Mouse (Mus musculus): ENCODE data around the gene Epas1.

DNA sequence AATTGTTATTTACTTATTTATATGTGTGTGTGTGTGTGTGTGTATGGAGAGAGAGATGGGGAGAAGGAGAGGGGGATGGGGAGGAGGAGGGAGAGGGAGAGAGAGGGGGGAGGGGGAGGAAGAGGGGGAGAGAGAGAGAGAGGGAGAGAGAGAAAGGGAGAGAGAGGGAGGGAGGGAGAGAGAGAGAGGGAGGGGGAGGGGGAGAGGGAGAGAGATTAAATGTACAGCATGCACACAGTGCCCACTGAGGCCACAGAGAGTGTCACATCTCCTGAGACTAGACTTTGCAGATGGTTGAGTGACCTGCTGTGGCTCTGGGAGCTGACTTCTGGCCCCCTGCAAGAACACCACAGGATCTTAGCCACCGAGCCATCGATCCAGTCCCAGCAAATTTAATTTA lies 98.3 kb downstream of the Epas1 start:
- TF ChIP-seq POU5F1 (IDR thresholded peaks at IDR 0.05; ENCODE audit: borderline replicate concordance, low read length): no peak
- TF ChIP-seq CTCF (conservative IDR thresholded peaks at IDR 0.05; ENCODE audit: low read length): no peak
- TF ChIP-seq NANOG (IDR thresholded peaks at IDR 0.05; ENCODE audit: borderline replicate concordance, low read length): no peak
